Mouse (Mus musculus) gastrocnemius, postnatal 36 days (tissue): ENCODE results near the gene Pax8. TPM values are rescaled to one million over a fixed set of nuclear protein-coding genes. Genes with fewer than 3 reads are reported as not detected.

Source experiments
- DNase-seq, 2 experiments: peaks; one replicate each; pipeline ENCODE4 v3.0.0; 2022
- intact Hi-C: fragments of 180-260 bp; cut with DNase I; formaldehyde crosslinking; loops from one replicate; pipeline ENCODE4 v1.15.1; 2025
- long read RNA-seq, 2 experiments: library from polyadenylated mRNA; stranded (forward); transcript quantifications; one replicate each; pipeline ENCODE4 v2.0.0; 2021
- total RNA-seq, 2 experiments: library from RNA; stranded (reverse); gene quantifications; 2 replicates each; pipeline ENCODE4 v1.2.3; 2021

Pax8 gene
- not detected for total RNA-seq
- long read RNA-seq, experiment 1 = 0 reads
- long read RNA-seq, experiment 2 = 0 reads

DNA sequence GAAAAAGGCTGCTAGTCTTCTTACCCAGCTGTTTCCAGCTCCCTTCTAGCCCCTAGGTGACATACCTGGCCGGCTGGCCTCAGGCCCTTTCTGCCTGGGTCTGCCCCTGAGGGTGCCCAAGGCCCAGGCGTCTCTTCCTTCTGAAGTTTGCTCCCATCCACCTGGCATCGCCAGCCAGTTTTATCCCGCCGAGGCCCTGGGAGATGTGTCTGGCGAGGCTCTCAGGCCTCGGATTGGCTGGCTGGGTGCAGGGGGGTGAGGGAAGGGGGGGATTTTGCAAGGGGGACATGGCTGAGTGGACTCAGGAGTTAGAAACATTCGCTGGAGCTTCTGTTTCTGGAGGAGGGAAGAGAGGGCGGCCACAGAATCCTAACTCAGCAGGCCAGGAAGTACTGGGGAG, at the start of gene Pax8:
Pax8 (minus strand) TSS at position 180 of the 400 bp plus-strand sequence.
- DNase-seq = no peak
- intact Hi-C loops = no loop called here

GRCm38 (mm10) chr2:24521430-24522226, 46.2 kb upstream of the Pax8 start:
- intact Hi-C loops = no loop called here
- no peak for DNase-seq

DNA sequence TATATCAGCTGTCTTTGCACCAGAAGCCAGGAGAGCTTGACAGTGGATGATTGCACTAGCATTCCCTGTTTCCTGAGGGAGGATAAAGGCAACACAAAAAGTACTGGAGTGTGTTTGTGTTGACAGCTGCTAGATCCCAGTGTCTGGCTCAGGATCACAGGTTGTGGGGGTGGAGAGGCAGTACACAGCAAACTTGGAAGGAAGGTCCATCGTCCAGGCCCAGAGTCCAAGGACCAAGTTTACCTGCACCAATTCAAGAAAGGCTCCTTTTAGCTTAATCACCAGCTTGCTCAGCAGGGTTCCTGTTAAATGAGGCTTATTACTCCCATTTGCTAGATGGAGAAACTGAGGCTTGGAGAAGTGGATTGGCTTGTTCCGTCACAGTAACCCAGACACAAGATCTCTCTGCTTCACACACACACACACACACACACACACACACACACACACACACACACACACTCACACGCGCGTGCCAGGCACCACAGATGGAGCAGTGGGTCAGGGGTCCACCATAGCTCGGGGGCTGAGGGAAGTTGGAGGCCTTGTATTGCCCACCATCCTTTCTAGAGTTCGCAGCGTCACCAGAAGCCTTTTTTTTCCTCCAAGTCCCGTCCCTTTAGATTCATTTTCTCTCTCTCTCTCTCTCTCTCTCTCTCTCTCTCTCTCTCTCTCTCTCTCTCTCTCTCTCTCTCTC, 45.3 kb upstream of the Pax8 start:
- DNase-seq = no peak
- intact Hi-C loops = no loop called here

DNA sequence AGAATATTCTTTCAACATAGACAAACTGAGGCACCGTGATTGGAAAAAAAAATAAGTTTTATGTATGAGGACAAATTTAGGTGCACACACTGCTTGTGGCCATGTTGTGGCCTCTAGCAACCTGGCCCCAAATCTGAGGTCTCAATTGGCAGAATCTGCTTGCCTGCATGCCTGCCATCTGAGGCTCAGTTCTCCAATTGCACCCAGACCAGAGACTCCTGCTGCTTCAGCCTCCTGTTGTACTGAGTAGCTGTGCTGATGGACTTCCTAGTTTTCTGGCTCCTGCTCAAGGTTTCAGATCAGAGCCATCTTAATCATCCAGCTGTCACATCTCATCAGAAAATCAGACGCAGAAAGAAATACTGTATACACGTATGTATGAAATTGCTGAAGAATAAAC, 41.5 kb upstream of the Pax8 start:
- no peak for DNase-seq
- intact Hi-C loops = no loop called here

DNA sequence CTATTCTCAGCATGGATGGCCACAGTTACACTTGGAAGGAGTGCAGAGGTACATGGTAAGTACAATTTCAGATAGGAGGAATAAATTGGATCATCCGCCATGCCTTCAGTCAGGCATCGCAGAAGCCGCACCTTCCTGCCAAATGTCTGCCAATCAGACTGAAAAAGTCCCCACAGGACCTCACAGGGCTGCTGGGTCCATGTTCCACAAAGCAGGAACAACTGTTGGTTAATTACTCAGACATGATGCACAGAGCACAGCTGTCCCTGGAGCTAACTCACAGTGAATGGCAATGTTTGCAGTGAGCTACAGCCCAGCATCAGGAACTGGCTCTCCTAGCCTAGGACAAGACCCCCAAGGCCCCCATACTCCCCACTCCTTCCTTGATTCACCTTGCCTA, 32.0 kb upstream of the Pax8 start:
- DNase-seq = no peak
- intact Hi-C loops = no loop called here

DNA sequence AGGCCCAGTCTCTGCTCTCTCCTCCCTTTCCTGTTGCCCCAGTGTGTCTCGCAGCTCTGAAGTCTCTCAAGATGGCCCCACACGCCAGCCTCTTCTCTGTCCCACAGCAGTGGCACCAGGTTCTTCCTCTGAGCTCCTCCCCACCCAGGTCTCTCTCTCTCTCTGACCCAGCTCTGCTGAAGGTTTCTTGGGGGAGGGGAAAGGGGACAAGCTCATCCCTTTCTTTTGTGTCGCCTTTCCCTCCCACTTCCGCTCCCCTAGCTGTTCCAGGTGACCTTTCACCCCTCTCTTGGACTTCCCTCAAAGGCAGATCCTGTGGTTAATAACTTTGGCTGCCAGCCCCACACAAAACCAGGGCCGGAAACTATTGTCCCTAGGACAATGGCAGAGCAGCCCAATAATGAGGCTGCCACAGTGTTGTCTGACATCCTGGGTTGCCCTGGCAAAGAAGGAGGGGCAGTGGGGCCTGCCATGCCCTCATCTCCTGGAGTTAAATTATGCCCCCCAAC, 27.6 kb upstream of the Pax8 start:
- intact Hi-C loops = no loop called here
- no peak for DNase-seq

- intact Hi-C loops = no loop called here
- DNase-seq = no peak
These were observed 25.5 kb upstream of the Pax8 start for GRCm38 (mm10) chr2:24500921-24501320.

DNA sequence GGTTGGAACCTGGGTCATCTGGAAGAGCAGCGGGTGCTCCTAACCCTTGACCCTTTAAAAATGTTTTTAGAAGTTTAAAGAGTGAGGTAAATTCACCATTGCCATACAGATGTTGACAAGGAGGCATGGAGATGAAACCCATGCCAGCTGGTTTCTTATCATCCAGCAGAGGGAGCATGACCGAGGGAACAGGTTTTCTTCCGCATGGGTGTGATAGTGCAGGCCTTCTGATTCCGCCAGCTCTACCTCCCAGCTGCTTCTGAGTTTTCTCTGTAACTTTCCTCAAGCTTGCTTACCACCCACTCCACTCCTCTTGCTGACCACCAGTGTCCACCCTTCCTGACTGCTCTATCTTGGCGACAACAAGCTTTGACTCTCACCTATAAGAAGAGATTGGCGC, 15.2 kb upstream of the Pax8 start:
- DNase-seq = no peak
- intact Hi-C loops = no loop called here

DNA sequence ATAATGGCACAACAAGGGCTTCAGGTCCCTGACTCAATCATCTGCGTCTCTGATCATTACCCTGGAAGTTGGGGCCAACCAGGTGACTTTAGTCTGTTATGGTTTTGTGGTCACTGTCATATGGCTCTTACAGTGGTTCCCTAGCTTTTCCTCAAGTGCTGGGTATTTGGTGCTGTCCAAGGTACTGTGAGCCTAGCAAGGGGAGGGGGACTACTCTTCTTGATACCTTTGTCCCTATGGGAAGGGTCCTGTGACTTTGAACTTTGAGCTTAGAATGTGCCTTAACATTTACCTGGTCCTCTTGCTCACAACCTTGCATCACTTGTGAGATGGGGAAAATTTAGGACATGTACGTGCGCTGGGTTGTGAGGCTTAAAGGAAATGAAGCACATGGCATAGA, 13.3 kb upstream of the Pax8 start:
- DNase-seq = no peak
- intact Hi-C loops = no loop called here

DNA sequence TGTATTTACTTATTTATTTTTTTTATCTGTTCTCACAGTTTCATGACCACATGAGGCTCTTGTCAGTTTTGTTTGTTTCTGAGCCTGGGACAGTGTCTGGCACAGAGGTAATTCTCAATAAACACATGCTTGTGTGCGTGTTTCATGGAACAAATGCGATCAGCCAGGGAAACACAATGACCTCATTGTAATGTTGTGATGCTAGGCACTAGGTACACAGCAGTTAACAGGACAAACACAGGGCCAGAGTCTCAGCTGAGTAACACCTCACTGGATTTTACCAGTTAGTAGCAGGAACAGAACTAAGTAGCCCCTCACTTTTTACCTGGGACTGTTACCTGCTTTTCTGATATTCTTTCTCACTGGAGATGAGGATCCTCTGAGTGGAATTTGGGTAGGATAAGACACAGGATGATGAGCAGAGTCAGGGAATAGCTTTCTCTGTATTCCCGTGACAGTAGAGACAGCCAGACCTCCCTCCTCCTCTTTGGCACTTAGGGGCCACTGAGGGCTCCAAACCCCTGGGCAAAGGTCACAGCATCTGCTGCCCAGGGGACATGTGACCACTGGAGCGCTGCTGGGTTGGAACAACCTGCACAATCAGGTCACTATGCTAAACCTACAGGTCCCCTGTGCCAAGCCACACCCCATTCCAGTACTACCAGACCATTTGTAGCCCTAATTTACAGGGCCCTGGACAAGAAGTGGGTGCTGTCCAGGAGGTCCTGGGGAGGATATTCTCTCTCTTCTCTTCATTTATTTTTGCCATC, 11.8 kb upstream of the Pax8 start:
- DNase-seq = no peak
- intact Hi-C loops = no loop called here

DNA sequence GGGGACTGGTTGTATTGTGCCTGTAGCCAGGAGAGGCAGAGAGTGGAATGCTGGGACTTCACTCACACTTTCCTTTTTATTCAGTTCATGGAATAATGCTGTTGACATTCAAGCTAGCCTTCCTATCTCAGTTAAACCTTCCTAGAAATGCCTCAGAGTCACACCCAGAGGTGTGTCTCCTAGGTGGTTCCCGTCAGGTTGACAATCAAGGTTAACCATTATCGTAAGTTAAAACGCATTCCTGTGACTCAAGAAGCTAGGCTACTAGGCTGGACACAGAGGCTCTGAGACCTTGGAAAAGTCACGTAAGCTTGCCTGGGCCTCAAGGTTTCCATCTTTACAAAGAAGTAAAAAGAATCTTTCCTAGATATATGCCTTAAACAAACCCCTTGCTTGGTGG, 10.0 kb upstream of the Pax8 start:
- intact Hi-C loops = no loop called here
- no peak for DNase-seq

DNA sequence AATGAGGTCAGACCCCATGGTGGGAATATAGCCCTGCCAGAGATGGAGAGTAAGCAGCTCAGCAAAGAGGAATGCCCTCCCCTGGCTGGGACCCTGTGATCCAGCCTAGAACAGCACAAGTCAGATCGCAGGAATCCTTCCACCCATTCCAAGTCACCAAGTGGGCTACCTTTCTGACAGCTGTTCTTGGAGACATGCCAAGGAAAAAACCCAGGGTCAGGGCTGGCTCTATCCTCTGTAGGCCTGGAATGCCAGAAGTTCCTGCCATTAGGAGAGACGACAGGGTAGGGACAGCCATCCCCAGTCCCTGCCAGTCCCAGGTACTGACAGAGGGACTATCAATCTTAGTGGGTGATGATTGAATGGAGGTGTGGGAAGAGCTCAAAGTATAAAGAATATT, 4.5 kb upstream of the Pax8 start:
- no peak for DNase-seq
- intact Hi-C loops = no loop called here

DNA sequence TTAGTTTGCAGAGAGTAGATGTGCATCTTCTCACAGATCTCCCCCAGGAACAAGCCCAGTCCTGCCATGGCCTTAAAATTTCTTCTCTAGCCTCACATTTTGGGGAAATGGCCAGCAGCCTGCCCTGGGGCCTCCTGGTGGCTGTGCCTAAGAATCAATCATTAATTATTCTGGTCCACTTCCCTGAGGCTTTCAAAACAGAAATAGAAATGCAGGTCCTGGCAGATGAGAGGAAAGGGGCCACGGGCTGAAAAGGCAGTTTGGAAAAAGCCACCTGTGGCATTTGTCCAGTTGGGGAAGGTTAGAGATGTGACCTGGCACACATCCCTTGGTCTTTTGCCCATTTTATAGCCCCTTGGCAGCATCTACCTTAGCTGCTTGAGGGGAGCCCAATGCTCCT, 3.8 kb upstream of the Pax8 start:
- no peak for DNase-seq
- intact Hi-C loops = no loop called here

GRCm38 (mm10) chr2:24478611-24479010, 3.2 kb upstream of the Pax8 start:
- no peak for DNase-seq
- intact Hi-C loops = no loop called here

- intact Hi-C loops = no loop called here
- no peak for DNase-seq
These were observed 653 bp downstream of the Pax8 start for GRCm38 (mm10) chr2:24474514-24475378.

DNA sequence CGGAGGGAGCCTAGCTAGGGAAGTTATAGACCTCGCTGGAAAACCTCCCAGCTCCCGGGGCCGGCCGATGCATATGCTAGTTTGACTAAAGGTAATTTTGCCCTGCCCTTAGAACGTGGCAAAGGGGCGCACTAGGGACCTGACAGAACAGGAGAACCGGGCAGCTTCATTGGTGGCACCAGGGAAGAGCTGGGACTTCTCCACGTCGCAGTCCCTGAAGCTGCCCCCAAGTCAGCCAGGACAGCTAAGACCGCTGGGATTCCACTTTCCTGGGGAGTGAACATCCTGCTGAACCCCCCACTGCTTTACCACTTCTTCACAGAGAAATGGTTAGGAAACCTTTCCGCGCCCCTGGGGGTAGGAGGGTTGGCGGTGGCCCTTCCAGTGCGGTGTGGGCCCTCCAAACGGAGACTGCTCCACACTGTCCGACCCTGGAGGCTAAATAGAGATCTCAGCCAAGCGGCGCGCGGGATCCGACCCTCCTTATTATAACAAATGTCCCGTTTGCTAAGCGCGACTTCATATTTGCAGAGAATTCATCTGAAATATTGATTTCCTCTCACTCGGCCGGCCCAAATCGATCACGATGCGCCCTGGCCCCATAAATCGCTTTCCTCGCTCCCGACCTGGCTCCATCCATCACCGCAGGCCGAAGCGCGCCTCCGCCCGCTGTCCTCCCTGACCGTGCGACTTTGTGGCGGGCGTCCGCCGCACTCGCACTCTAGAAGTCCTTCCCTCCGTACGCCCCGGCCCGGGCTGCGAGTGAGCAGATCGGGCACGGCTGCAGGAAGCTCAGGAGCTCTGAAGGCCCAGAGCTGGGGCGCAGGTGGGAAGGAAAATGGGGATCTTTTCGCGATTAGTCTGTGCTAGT, 1.5 kb downstream of the Pax8 start:
- DNase-seq = no peak
- intact Hi-C loops = no loop called here

- intact Hi-C loops = no loop called here
- no peak for DNase-seq
These were observed 2.7 kb downstream of the Pax8 start for GRCm38 (mm10) chr2:24472677-24473076.

DNA sequence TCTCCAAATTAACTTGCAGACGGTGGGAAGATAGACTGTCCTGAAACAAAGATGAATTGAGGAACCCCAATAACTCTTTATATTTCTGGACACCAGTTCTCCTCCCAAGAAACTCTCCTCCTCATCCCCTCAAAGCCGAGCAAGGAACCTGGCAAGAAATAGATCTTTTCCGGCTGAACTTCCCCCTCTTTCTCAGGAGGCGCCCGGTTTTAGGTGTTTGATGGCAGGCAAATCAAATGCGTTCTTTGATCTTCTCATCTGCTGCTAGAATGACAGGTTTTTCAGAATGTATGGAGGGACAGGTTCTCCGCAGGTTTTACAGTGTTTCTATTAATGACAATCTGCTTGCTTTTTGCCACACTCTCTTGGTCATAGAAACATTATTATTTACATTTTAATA, 3.3 kb downstream of the Pax8 start:
- no peak for DNase-seq

DNA sequence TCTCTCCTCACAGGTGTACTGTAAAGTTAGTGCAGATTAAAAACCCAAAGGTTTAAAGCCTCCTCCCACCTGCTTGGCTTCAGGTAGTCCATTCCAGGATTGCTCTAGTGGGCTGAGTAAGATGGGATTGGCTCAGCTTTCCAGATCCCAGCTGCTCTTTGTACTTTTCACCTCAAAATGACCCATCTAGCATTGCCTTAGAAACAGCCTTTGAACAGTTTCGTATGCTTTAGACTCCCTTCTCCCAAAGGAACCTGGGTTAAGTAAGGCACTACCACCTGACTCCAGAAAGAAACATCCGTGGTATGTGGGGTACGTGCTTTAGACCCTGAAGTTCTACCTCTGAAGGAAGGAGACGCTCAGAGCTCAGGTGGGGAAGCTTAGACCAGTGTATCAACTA, 6.3 kb downstream of the Pax8 start:
- no peak for DNase-seq

More for the DNA sequence above, 3.3 kb downstream of the Pax8 start:
- intact Hi-C loops = no loop called here

More for the DNA sequence above, 6.3 kb downstream of the Pax8 start:
- intact Hi-C loops = no loop called here
